Mouse (Mus musculus) C2C12 (cell line): ENCODE results near the gene Sbf2.

Experiments
- CEBPB ChIP-seq: IDR thresholded peaks from one replicate; pipeline ENCODE4 v1.6.1; 2011; ENCODE audit warnings: low read depth, mild to moderate bottlenecking, control low read depth, moderate library complexity
- MAX ChIP-seq: IDR thresholded peaks from one replicate; pipeline ENCODE4 v1.6.1; 2011; ENCODE audit warnings: mild to moderate bottlenecking, control low read depth
- MYOG ChIP-seq: IDR thresholded peaks from one replicate; pipeline ENCODE4 v1.6.1; 2011; ENCODE audit not compliant: control insufficient read depth, insufficient read length; ENCODE audit errors: extremely low read depth
- USF1 ChIP-seq: IDR thresholded peaks from one replicate; pipeline ENCODE4 v1.6.1; 2011; ENCODE audit warnings: low read depth, mild to moderate bottlenecking, control low read depth, moderate library complexity

- TF ChIP-seq CEBPB = peak; percentile 25
- no peak for TF ChIP-seq MYOG
- TF ChIP-seq MAX = no peak
- no peak for TF ChIP-seq USF1
Observed at GRCm38 (mm10) chr7:110624961-110625360, 10.2 kb upstream of the Sbf2 start.
